Mouse (Mus musculus): ENCODE measurements around the gene Arhgdia. TPM values are rescaled to one million over a fixed set of nuclear protein-coding genes. Genes with fewer than 3 reads are reported as not detected.
"Not testable (repeated sequence)": the region's sequence is repeated elsewhere in the genome, so short reads cannot be mapped to it uniquely, and the experiment has no call there.

The Arhgdia gene
- total and polyA plus RNA-seq, 2 experiments: 14.9 to 188 TPM

GRCm38 (mm10) chr11:120583937-120584336 is 2.5 kb upstream of the Arhgdia start:
- no peak overlapping the region for H3K4me3 ChIP-seq (ENCODE audit: insufficient read depth, low read depth, low read length)
- peaks cover 6% of the 10 kb centered on the region for H3K36me3 ChIP-seq (ENCODE audit: control insufficient read depth, insufficient read depth, low read length)
- H3K4me1 ChIP-seq (ENCODE audit: control insufficient read depth, insufficient read depth, low read length): peaks cover 20% of the 10 kb centered on the region
- TF ChIP-seq CTCF (IDR thresholded peaks at IDR 0.05; ENCODE audit: low read depth, low read length): no peak
- TF ChIP-seq POLR2A (IDR thresholded peaks at IDR 0.05; ENCODE audit: extremely low read depth, insufficient read depth, low read length): no peak
- no peak for DNase-seq (ENCODE audit: extremely low read depth, low read depth, low spot score)
- no peak overlapping the region for H3K9ac ChIP-seq (ENCODE audit: low read depth, low read length)
- 92% methylated on average over 1 of the region's 1 CpGs for WGBS
- H3K27ac ChIP-seq (replicated peaks; ENCODE audit: insufficient read depth, low read depth, low read length): no peak overlapping the region
- H3K27me3 ChIP-seq (ENCODE audit: control insufficient read depth, insufficient read depth, low read length): no peaks in the 10 kb centered on the region
- H3K79me2 ChIP-seq (ENCODE audit: control insufficient read depth, insufficient read depth, low read length): peaks cover 8% of the 10 kb centered on the region; the same call in 1 of the 2 replicates

GRCm38 (mm10) chr11:120582982-120583293 is 1.5 kb upstream of the Arhgdia start:
- Histone ChIP-seq H3K79me2 (ENCODE audit: control insufficient read depth, insufficient read depth, low read length) (peaks cover 14% of the 10 kb centered on the region; the same call in 1 of the 2 replicates), H3K4me1 (ENCODE audit: control insufficient read depth, insufficient read depth, low read length) (peaks cover 26% of the 10 kb centered on the region)
- H3K4me3 ChIP-seq (ENCODE audit: insufficient read depth, low read depth, low read length); H3K36me3 ChIP-seq (ENCODE audit: control insufficient read depth, insufficient read depth, low read length); DNase-seq (ENCODE audit: extremely low read depth, low read depth, low spot score); H3K27me3 ChIP-seq (ENCODE audit: control insufficient read depth, insufficient read depth, low read length); H3K9ac ChIP-seq (ENCODE audit: low read depth, low read length); H3K27ac ChIP-seq (replicated peaks; ENCODE audit: insufficient read depth, low read depth, low read length): not testable (repeated sequence)
- 89% methylated on average over 2 of the region's 2 CpGs for WGBS

- TF ChIP-seq CTCF (IDR thresholded peaks at IDR 0.05; ENCODE audit: low read depth, low read length) (peak; percentile 48), POLR2A (IDR thresholded peaks at IDR 0.05; ENCODE audit: extremely low read depth, insufficient read depth, low read length) (no peak)
- no peaks in the 10 kb centered on the region for H3K27me3 ChIP-seq (ENCODE audit: control insufficient read depth, insufficient read depth, low read length)
- H3K4me1 ChIP-seq (ENCODE audit: control insufficient read depth, insufficient read depth, low read length): peaks cover 26% of the 10 kb centered on the region
- peak overlapping the region; percentile 96 for H3K9ac ChIP-seq (ENCODE audit: low read depth, low read length)
- peaks cover 14% of the 10 kb centered on the region; the same call in 1 of the 2 replicates for H3K79me2 ChIP-seq (ENCODE audit: control insufficient read depth, insufficient read depth, low read length)
- H3K36me3 ChIP-seq (ENCODE audit: control insufficient read depth, insufficient read depth, low read length): no peaks in the 10 kb centered on the region; the same call in 1 of the 2 replicates
- H3K27ac ChIP-seq (replicated peaks; ENCODE audit: insufficient read depth, low read depth, low read length): peak overlapping the region; percentile 100
- WGBS: 62% methylated on average over 8 of the region's 8 CpGs
- no peak for DNase-seq (ENCODE audit: extremely low read depth, low read depth, low spot score)
- H3K4me3 ChIP-seq (ENCODE audit: insufficient read depth, low read depth, low read length): peak overlapping the region; percentile 87; the same call in 1 of the 2 replicates
Measured at GRCm38 (mm10) chr11:120582268-120582981, 1.0 kb upstream of the Arhgdia start.

- Histone ChIP-seq H3K79me2 (ENCODE audit: control insufficient read depth, insufficient read depth, low read length) (peaks cover 14% of the 10 kb centered on the region; the same call in 1 of the 2 replicates), H3K27ac (replicated peaks; ENCODE audit: insufficient read depth, low read depth, low read length) (peak overlapping the region; percentile 100), H3K4me1 (ENCODE audit: control insufficient read depth, insufficient read depth, low read length) (peaks cover 29% of the 10 kb centered on the region), H3K36me3 (ENCODE audit: control insufficient read depth, insufficient read depth, low read length) (no peaks in the 10 kb centered on the region; the same call in 1 of the 2 replicates), H3K9ac (ENCODE audit: low read depth, low read length) (peak overlapping the region; percentile 96), H3K4me3 (ENCODE audit: insufficient read depth, low read depth, low read length) (peak overlapping the region; percentile 87), H3K27me3 (ENCODE audit: control insufficient read depth, insufficient read depth, low read length) (no peaks in the 10 kb centered on the region)
- no peak for DNase-seq (ENCODE audit: extremely low read depth, low read depth, low spot score)
- 0 out of 2 replicates have a peak, but pooled peaks have one; percentile 33 for TF ChIP-seq POLR2A (IDR thresholded peaks at IDR 0.05; ENCODE audit: extremely low read depth, insufficient read depth, low read length)
- TF ChIP-seq CTCF (IDR thresholded peaks at IDR 0.05; ENCODE audit: low read depth, low read length): no peak
- whole genome bisulfite sequencing: 3% methylated on average over 44 of the region's 44 CpGs
Measured at GRCm38 (mm10) chr11:120580871-120581331, 523 bp downstream of the Arhgdia start.

- H3K9ac ChIP-seq (ENCODE audit: low read depth, low read length): peak overlapping the region; percentile 96
- no peak for DNase-seq (ENCODE audit: extremely low read depth, low read depth, low spot score)
- peak overlapping the region; percentile 100 for H3K27ac ChIP-seq (replicated peaks; ENCODE audit: insufficient read depth, low read depth, low read length)
- 40% methylated on average over 7 of the region's 7 CpGs for WGBS
- peaks cover 31% of the 10 kb centered on the region for H3K4me1 ChIP-seq (ENCODE audit: control insufficient read depth, insufficient read depth, low read length)
- peak overlapping the region; percentile 87 for H3K4me3 ChIP-seq (ENCODE audit: insufficient read depth, low read depth, low read length)
- no peaks in the 10 kb centered on the region for H3K27me3 ChIP-seq (ENCODE audit: control insufficient read depth, insufficient read depth, low read length)
- peaks cover 14% of the 10 kb centered on the region; the same call in 1 of the 2 replicates for H3K79me2 ChIP-seq (ENCODE audit: control insufficient read depth, insufficient read depth, low read length)
- H3K36me3 ChIP-seq (ENCODE audit: control insufficient read depth, insufficient read depth, low read length): no peaks in the 10 kb centered on the region; the same call in 1 of the 2 replicates
- no peak for TF ChIP-seq POLR2A (IDR thresholded peaks at IDR 0.05; ENCODE audit: extremely low read depth, insufficient read depth, low read length)
- no peak for TF ChIP-seq CTCF (IDR thresholded peaks at IDR 0.05; ENCODE audit: low read depth, low read length)
Measured at GRCm38 (mm10) chr11:120580190-120580589, 1.2 kb downstream of the Arhgdia start.
